Mouse (Mus musculus) intestine, postnatal 0 days (tissue): Measurements from ENCODE around the gene Rnd3. TPM values are rescaled to one million over a fixed set of nuclear protein-coding genes. Genes with fewer than 3 reads are reported as not detected.

ENCODE experiments used
- ATAC-seq: fragments of 200-750 bp; cut with Nextera tagmentation; 2 replicates; pipeline ENCODE4 v1.8.0; 2017; ENCODE audit warnings: mild to moderate bottlenecking, moderate TSS enrichment, moderate library complexity
- H3K27ac ChIP-seq: fragments of 300-500 bp; sonication (generic); 2 replicates; pipeline ENCODE4 v1.5.1; 2014; ENCODE audit warnings: mild to moderate bottlenecking, low read depth, low read length, moderate library complexity
- H3K27me3 ChIP-seq: fragments of 300-500 bp; sonication (generic); replicated peaks from 2 replicates; pipeline ENCODE4 v1.6.1; 2014; ENCODE audit warnings: low read length, mixed read lengths; ENCODE audit not compliant: control insufficient read depth, insufficient read depth
- H3K36me3 ChIP-seq: fragments of 300-500 bp; sonication (generic); 2 replicates; pipeline ENCODE4 v1.6.1; 2014; ENCODE audit warnings: mild to moderate bottlenecking, moderate library complexity; ENCODE audit not compliant: control insufficient read depth, insufficient read depth
- H3K4me1 ChIP-seq: fragments of 300-500 bp; sonication (generic); replicated peaks from 2 replicates; pipeline ENCODE4 v1.6.1; 2014; ENCODE audit warnings: antibody characterized with exemption, low read length, mixed read lengths; ENCODE audit not compliant: control insufficient read depth, insufficient read depth
- H3K4me2 ChIP-seq: fragments of 300-500 bp; sonication (generic); replicated peaks from 2 replicates; pipeline ENCODE4 v1.6.1; 2014; ENCODE audit warnings: low read depth, mild to moderate bottlenecking, moderate library complexity
- H3K4me3 ChIP-seq: fragments of 300-500 bp; sonication (generic); 2 replicates; pipeline ENCODE4 v1.5.1; 2014; ENCODE audit warnings: low read depth, low read length
- H3K9ac ChIP-seq: fragments of 300-500 bp; sonication (generic); 2 replicates; pipeline ENCODE4 v1.6.1; 2014; ENCODE audit warnings: mild to moderate bottlenecking, low read depth, low read length
- H3K9me3 ChIP-seq: fragments of 300-500 bp; sonication (generic); 2 replicates; pipeline ENCODE4 v1.6.1; 2016; ENCODE audit warnings: mixed run types; ENCODE audit not compliant: control insufficient read depth
- CTCF ChIP-seq: sonication (generic); IDR thresholded peaks from 2 replicates; pipeline ENCODE4 v1.5.1; 2016; ENCODE audit warnings: low read depth, mild to moderate bottlenecking, control low read depth, antibody characterized with exemption, moderate library complexity
- WGBS: fragments of 180-500 bp; shearing (Covaris S2); extraction: QIAGEN DNeasy Blood & Tissue Kit; methylation state at CpG from one replicate; pipeline ENCODE4 v1.1.7; 2014; 5-methylcytosine and 5-hydroxymethylcytosine counted together
- polyA plus RNA-seq: library from polyadenylated mRNA; unstranded; fragments of >200 nt; fragmentation: Nextera tagmentation; extraction: Ambion mirVana; gene quantifications from 2 replicates; pipeline ENCODE4 v1.2.1, GENCODE M21; 2015

Gene Rnd3
- polyA plus RNA-seq, 1 experiment from 2014 or later = 16.5 TPM

DNA sequence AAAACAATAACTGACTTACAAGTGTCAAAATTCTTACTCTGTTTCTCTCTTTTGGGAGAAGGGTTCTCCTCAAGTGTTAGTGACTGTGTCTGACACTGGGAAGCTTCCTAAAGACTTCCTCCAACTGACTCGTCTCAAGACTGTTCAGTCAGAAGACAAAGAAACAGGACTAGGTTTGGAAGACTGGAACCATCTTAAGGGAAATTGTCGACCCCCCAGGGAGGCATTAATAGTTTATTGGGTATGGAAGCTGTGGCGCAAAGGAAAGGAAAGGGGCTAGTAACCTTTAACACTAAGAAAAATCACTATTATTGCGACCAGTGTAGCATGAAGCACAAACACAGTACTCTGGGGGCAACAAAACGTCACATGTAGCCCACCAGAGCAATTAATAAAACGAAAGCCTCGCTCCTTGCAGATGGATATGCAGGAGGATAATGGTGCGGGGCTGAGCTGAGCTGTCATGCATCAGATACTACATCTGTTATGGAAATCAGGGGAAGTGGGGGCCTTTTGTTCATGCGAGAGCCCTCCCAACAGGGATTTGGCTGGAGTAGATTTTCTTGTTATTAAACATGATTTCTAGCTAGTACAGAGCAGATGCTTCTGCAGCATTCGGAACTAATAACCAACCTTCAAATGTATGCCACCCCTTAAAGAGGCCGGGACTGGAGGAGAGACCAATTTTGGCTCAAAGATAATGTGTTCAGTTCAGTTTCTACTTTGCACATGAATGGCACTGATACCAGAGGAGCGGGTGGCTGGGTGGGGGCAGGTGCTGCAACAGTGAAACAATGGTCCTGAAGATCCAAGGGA is 61.4 kb downstream of the Rnd3 start:
- Histone ChIP-seq H3K27me3 (no peaks in the 10 kb centered on the region), H3K4me1 (no peaks in the 10 kb centered on the region), H3K4me3 (no peak overlapping the region), H3K9me3 (no peaks in the 10 kb centered on the region), H3K36me3 (no peaks in the 10 kb centered on the region), H3K4me2 (no peak overlapping the region), H3K9ac (no peak overlapping the region), H3K27ac (no peak overlapping the region)
- WGBS = 72% methylated on average over 12 of the region's 12 CpGs
- TF ChIP-seq CTCF = no peak
- ATAC-seq = no peak

GRCm38 (mm10) chr2:51085155-51085554 is 63.8 kb downstream of the Rnd3 start:
- Histone ChIP-seq H3K27me3 (no peaks in the 10 kb centered on the region), H3K4me3 (no peak overlapping the region), H3K9me3 (no peaks in the 10 kb centered on the region), H3K36me3 (no peaks in the 10 kb centered on the region), H3K4me1 (no peaks in the 10 kb centered on the region), H3K9ac (no peak overlapping the region), H3K27ac (no peak overlapping the region), H3K4me2 (no peak overlapping the region)
- TF ChIP-seq CTCF = no peak
- ATAC-seq = no peak
- 79% methylated on average over 11 of the region's 11 CpGs for WGBS

DNA sequence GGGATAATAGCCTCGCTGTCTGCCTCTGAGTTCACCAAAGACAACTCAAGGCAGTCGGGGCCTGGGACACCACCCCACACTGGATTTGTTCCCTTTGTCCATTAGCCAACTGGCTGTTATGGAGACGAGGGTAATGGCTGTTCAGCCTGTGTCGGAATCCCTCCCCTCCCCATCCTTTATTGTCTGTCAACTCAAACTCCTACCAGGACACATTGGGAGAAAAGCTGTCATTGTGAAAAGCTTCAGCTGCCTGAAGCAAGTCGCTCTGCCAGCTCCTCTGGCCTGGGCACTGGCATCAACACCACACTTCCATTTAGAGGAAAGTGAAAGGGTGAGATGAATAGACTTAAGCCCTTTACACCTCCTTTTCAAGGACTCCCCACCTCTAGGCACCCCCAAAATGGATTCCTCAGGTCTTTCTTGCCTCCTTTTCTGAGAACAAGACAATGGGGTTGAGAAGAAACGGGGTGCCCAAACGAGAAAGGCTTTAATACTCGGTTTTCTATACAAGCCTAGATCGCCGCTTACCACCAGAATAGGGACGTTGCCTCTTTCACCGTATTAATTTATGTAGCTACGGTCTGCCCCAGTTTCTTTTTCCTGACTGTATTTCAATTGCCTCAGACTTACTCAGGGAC is 66.1 kb downstream of the Rnd3 start:
- Histone ChIP-seq H3K9me3 (no peaks in the 10 kb centered on the region), H3K36me3 (no peaks in the 10 kb centered on the region), H3K4me3 (no peak overlapping the region), H3K4me2 (no peak overlapping the region), H3K4me1 (no peaks in the 10 kb centered on the region), H3K27ac (no peak overlapping the region), H3K9ac (no peak overlapping the region), H3K27me3 (no peaks in the 10 kb centered on the region)
- WGBS = 89% methylated on average over 13 of the region's 13 CpGs
- no peak for TF ChIP-seq CTCF
- ATAC-seq = no peak
